Mouse (Mus musculus) adipocyte (in vitro differentiated cells): ENCODE measurements around the gene Bbs4.

Experiments
- DNase-seq: peaks from one replicate; pipeline ENCODE4 v3.0.0-alpha.2; 2016; ENCODE audit warnings: low spot score

The Bbs4 gene

GRCm38 (mm10) chr9:59291688-59292492 lies 61.4 kb downstream of the Bbs4 start:
- peak; percentile 63 for DNase-seq

- DNase-seq = peak; percentile 95
These were observed 62.2 kb downstream of the Bbs4 start, which contains the start of gene Adpgk for GRCm38 (mm10) chr9:59290957-59291687. Adpgk (plus strand) TSS chr9:59291558.

GRCm38 (mm10) chr9:59289529-59290115 lies 63.7 kb downstream of the Bbs4 start:
- DNase-seq = no peak

- peak; percentile 55 for DNase-seq
These were observed 64.5 kb downstream of the Bbs4 start for GRCm38 (mm10) chr9:59288685-59289410.

GRCm38 (mm10) chr9:59288058-59288457 lies 65.2 kb downstream of the Bbs4 start:
- DNase-seq = no peak

GRCm38 (mm10) chr9:59285614-59286013 lies 67.7 kb downstream of the Bbs4 start:
- DNase-seq = no peak

- no peak for DNase-seq
These were observed 70.7 kb downstream of the Bbs4 start for GRCm38 (mm10) chr9:59282683-59282986.

- peak; percentile 56 for DNase-seq
These were observed 71.2 kb downstream of the Bbs4 start for GRCm38 (mm10) chr9:59281871-59282682.

- DNase-seq = no peak
These were observed 72.4 kb downstream of the Bbs4 start for GRCm38 (mm10) chr9:59280888-59281287.

GRCm38 (mm10) chr9:59278694-59279093 lies 74.6 kb downstream of the Bbs4 start:
- DNase-seq = no peak

DNA sequence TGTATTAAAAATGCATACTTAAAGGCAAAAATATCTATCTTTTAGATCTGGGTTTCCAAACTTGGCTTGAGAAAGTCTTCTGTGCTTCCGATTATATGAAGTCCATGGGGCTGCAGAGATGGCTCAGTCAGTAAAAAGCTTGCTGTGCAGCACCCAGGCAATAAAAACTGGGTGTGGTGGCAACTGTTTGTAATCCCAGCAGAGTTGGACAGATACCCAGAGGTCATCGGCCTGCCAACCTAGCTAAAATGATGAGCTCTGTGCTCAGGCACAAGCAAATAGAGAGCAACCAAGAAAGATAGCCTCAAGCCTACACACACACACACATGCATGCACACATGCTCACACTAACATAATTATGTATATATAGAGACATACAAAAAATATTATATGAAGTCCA lies 75.1 kb downstream of the Bbs4 start:
- no peak for DNase-seq

- DNase-seq = no peak
These were observed 78.4 kb downstream of the Bbs4 start for GRCm38 (mm10) chr9:59274846-59275455.

- no peak for DNase-seq
These were observed 80.1 kb downstream of the Bbs4 start for GRCm38 (mm10) chr9:59273199-59273598.
